Mouse (Mus musculus) adrenal gland, postnatal 0 days (tissue): Measurements from ENCODE around the gene Fut9. TPM values are rescaled to one million over a fixed set of nuclear protein-coding genes. Genes with fewer than 3 reads are reported as not detected.

Experiments
- polyA plus RNA-seq: library from polyadenylated mRNA; unstranded; fragments of >200 nt; fragmentation: Nextera tagmentation; extraction: Ambion mirVana; gene quantifications from 2 replicates; pipeline ENCODE4 v1.2.1, GENCODE M21; 2015

Fut9 gene
- polyA plus RNA-seq = 0.08 and 0.23 TPM in 2 replicates

GRCm38 (mm10) chr4:25799476-25800283, at the start of gene Fut9:
Fut9 (minus strand) TSS chr4:25800244.

